Mouse (Mus musculus): Measurements from ENCODE around the gene Myl6b. TPM values are rescaled to one million over a fixed set of nuclear protein-coding genes. Genes with fewer than 3 reads are reported as not detected.
"Not testable (repeated sequence)": the region's sequence is repeated elsewhere in the genome, so short reads cannot be mapped to it uniquely, and the experiment has no call there.

Myl6b gene
- polyA plus RNA-seq, 1 experiment from 2014 or later = 3.2 TPM

DNA sequence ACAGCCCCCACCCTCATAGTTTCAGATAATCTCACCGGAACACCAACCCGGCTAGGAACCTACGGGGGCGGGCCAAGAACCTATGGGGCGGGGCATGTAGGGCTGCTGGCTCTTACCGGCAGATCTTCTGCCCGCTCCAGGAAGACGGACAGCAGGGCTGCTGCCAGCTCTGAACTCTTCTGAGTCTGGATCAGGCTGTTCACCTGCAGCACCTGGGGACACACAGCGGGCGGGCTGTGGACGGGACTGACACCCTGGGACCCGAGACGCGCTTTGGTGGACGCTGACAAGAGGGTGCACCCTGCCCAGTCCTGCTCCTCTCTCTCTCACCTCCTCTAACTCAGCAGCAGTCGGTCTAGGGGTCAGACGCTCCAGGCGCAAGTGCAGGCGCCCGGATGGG is 17.5 kb upstream of the Myl6b start:
- Histone ChIP-seq H3K27me3 (replicated peaks) (peaks cover 16% of the 10 kb centered on the region), H3K27ac (replicated peaks) (no peak overlapping the region), H3K4me2 (peak overlapping the region; percentile 57), H3K36me3 (peaks cover 95% of the 10 kb centered on the region), H3K4me1 (no peaks in the 10 kb centered on the region), H3K4me3 (peak overlapping the region; percentile 8), H3K9ac (peak overlapping the region; percentile 44), H3K9me3 (no peaks in the 10 kb centered on the region)
- 31% methylated on average over 20 of the region's 20 CpGs for WGBS
- ATAC-seq (ENCODE audit: extremely low read depth, insufficient number of reproducible peaks, low FRiP score, low TSS enrichment) = peak; percentile 28; the same call in 1 of the 2 replicates

DNA sequence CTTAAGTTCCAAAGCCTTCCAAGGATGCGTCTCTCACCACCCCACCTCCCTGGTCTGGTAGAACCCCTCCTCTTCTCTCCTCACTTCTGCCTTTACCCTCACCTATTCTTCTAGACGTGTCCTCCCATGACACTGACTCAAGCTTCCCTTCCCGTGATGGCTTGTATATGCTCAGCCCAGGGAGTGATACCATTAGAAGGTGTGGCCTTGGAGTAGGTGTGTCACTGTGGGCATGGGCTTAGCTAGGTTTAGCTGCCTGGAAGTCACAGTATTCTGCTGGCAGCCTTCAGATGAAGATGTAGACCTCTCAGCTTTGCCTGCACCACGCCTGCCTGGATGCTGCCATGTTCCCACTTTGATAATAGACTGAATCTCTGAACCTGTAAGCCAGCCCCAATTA is 16.6 kb upstream of the Myl6b start:
- no peak for ATAC-seq (ENCODE audit: extremely low read depth, insufficient number of reproducible peaks, low FRiP score, low TSS enrichment)
- Histone ChIP-seq H3K36me3 (peaks cover 95% of the 10 kb centered on the region), H3K27me3 (replicated peaks) (peaks cover 16% of the 10 kb centered on the region), H3K9ac (no peak overlapping the region), H3K4me3 (no peak overlapping the region), H3K9me3 (no peaks in the 10 kb centered on the region), H3K27ac (replicated peaks) (no peak overlapping the region), H3K4me2 (no peak overlapping the region), H3K4me1 (no peaks in the 10 kb centered on the region)
- WGBS = 79% methylated on average over 4 of the region's 4 CpGs

DNA sequence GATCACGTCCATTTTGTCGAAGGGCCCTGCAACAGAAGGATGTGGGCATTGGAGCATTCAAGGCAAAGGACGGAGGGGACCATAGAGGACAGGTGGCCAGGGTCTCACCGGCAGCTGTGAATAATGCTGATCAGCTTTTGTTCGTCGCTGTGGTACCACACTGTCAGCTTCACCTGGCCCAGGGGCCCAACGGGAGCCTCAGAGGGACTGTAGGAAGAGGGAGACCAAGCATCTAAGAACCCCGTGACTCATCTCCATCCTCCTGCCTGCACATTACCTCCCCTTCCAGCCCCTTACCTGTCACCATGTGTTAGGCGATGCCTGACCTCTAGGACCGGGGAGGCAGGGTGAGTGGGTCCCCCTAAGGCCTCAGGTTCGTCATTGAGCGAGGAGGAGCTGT is 13.3 kb upstream of the Myl6b start:
- Histone ChIP-seq H3K9ac (no peak overlapping the region), H3K4me3 (no peak overlapping the region), H3K9me3 (no peaks in the 10 kb centered on the region), H3K4me1 (no peaks in the 10 kb centered on the region), H3K27me3 (replicated peaks) (peaks cover 7% of the 10 kb centered on the region; the same call in 1 of the 2 replicates), H3K4me2 (no peak overlapping the region), H3K27ac (replicated peaks) (no peak overlapping the region), H3K36me3 (peaks cover 75% of the 10 kb centered on the region)
- ATAC-seq (ENCODE audit: extremely low read depth, insufficient number of reproducible peaks, low FRiP score, low TSS enrichment) = no peak
- WGBS = 83% methylated on average over 12 of the region's 12 CpGs

DNA sequence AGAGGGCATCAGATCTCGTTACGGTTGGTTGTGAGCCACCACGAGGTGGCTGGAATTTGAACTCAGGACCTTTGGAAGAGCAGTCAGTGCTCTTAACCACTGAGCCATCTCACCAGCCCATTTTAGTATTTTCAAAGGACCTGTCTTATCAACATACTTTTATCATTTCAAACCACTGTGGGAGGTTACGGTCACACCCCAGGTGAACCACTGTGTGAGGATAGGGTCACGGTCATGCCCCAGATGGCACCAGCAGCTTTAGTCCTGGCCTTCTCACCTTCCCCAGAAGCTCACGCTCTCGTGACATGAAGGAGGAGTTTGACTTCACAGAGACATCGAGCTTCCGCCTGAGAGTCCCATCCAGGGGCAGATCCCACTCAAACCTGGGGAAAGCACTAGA is 12.7 kb upstream of the Myl6b start:
- Histone ChIP-seq H3K9ac (no peak overlapping the region), H3K36me3 (peaks cover 69% of the 10 kb centered on the region)
- 84% methylated on average over 9 of the region's 9 CpGs for WGBS

DNA sequence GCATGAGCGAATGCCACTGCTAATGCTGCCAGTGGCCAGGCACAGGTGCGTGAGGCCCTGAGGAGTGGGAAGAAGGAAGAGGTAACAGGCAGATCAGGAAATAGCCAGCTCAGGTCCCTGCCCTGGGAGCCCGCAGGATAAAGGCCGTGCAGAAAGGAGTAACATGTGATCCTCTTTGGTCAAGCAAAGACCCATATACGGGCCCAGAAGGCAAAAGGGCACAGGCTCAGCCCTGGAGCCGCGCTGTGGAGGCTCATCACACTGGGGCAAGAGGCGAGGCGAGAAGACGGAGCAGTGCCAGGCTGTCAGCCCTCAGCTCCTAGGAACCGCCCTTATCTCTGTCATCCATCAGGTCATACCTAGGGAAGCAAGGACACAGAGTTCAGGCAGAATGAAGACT is 11.8 kb upstream of the Myl6b start:
- Histone ChIP-seq H3K4me2 (no peak overlapping the region), H3K9ac (no peak overlapping the region), H3K4me1 (peaks cover under 1% of the 10 kb centered on the region; the same call in 1 of the 2 replicates), H3K36me3 (peaks cover 63% of the 10 kb centered on the region), H3K9me3 (no peaks in the 10 kb centered on the region), H3K4me3 (no peak overlapping the region), H3K27me3 (replicated peaks) (no peaks in the 10 kb centered on the region), H3K27ac (replicated peaks) (no peak overlapping the region)
- 83% methylated on average over 11 of the region's 11 CpGs for WGBS
- ATAC-seq (ENCODE audit: extremely low read depth, insufficient number of reproducible peaks, low FRiP score, low TSS enrichment) = no peak

More for the DNA sequence above, 12.7 kb upstream of the Myl6b start:
- Histone ChIP-seq H3K4me1 (no peaks in the 10 kb centered on the region), H3K9me3 (no peaks in the 10 kb centered on the region), H3K27ac (replicated peaks) (no peak overlapping the region), H3K4me2 (no peak overlapping the region), H3K27me3 (replicated peaks) (peaks cover 3% of the 10 kb centered on the region; the same call in 1 of the 2 replicates), H3K4me3 (no peak overlapping the region)
- ATAC-seq (ENCODE audit: extremely low read depth, insufficient number of reproducible peaks, low FRiP score, low TSS enrichment) = no peak

DNA sequence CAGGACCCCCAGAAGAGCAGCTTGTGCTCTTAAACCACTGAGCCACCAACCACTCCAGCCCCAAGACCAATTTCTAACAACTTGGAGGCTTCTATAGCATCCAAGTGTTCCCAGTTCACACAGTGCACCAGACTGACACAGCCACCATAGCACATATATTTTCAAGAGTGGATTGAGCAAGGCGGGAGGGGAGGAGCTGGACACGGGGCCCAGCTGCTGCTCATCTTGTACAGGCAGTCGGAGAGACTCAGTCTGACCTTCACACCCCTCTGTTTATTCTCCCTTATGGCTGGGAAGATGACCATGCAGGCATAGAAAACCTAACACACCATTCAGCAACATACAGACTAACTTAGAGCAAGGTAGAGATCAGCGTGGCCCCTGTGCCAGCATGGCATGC is 11.3 kb upstream of the Myl6b start:
- Histone ChIP-seq H3K9me3 (no peaks in the 10 kb centered on the region), H3K4me2 (no peak overlapping the region), H3K27me3 (replicated peaks) (no peaks in the 10 kb centered on the region), H3K9ac (no peak overlapping the region), H3K4me3 (no peak overlapping the region), H3K27ac (replicated peaks) (no peak overlapping the region), H3K36me3 (peaks cover 58% of the 10 kb centered on the region), H3K4me1 (peaks cover 5% of the 10 kb centered on the region)
- no peak for ATAC-seq (ENCODE audit: extremely low read depth, insufficient number of reproducible peaks, low FRiP score, low TSS enrichment)
- 65% methylated on average over 4 of the region's 4 CpGs for WGBS

DNA sequence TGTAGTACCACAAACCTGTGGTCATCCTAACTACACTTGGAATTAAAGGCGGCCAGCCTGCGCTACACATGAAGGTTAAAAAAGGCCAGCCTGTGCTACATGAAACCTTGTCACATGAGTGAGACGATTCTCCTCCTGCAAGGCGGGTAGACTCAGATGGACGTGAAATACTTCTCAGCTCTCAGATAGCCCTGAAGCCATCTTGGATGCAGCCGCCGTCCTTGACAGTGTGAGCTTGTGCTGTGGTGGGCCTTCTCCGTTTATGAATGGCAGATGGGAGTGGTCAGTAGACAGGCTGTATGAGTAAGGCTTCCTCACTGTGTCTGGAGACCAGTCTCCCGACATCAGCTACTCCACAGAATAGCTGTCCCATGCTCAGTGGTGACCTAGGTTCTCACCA is 10.7 kb upstream of the Myl6b start:
- Histone ChIP-seq H3K9ac (no peak overlapping the region), H3K4me2 (no peak overlapping the region), H3K4me3 (no peak overlapping the region), H3K4me1 (peaks cover 10% of the 10 kb centered on the region), H3K27ac (replicated peaks) (no peak overlapping the region), H3K27me3 (replicated peaks) (no peaks in the 10 kb centered on the region), H3K36me3 (peaks cover 55% of the 10 kb centered on the region), H3K9me3 (no peaks in the 10 kb centered on the region)
- no peak for ATAC-seq (ENCODE audit: extremely low read depth, insufficient number of reproducible peaks, low FRiP score, low TSS enrichment)
- WGBS = 84% methylated on average over 9 of the region's 9 CpGs

DNA sequence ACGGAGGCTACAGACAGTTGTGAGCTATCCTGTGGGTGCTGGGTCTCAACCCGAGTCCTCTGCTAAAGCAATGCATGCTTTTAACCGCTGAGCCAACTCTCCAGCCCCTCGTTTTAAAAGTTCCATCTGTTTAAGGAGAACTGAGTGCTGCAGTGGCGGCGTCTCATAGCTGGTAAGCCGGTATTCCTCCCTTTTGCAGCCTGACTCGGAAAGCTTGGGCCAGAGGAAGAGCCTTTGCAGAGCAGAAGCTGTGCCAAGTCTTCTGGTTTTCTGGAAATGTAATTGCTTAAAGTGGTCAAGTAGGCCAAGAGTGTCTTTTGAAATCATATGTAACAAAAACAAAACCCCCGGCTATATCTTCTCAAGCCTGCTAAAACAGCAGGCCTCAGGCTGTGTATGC is 9.8 kb upstream of the Myl6b start:
- Histone ChIP-seq H3K9ac (no peak overlapping the region), H3K4me1 (peaks cover 14% of the 10 kb centered on the region), H3K36me3 (peaks cover 46% of the 10 kb centered on the region), H3K9me3 (no peaks in the 10 kb centered on the region), H3K27me3 (replicated peaks) (no peaks in the 10 kb centered on the region), H3K4me2 (no peak overlapping the region), H3K4me3 (no peak overlapping the region), H3K27ac (replicated peaks) (no peak overlapping the region)
- 72% methylated on average over 9 of the region's 9 CpGs for WGBS
- no peak for ATAC-seq (ENCODE audit: extremely low read depth, insufficient number of reproducible peaks, low FRiP score, low TSS enrichment)

DNA sequence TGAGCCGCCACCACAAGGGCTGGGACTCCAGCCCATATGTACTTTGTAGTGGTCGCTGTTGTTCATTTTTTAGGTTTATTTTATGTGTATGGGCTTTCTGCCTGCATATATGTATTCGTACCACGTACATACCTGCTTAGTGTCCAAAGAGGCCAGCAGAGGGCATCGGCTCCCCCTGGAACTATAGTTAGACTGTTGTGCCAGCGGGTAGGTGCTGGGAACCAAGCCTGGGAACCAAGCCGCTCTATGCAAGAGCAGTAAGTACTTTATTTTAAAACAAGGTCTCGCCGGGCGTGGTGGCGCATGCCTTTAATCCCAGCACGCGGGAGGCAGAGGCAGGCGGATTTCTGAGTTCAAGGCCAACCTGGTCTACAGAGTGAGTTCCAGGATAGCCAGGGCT is 7.5 kb upstream of the Myl6b start:
- H3K27me3 ChIP-seq (replicated peaks) = no peaks in the 10 kb centered on the region
- H3K36me3 ChIP-seq = peaks cover 23% of the 10 kb centered on the region
- ATAC-seq (ENCODE audit: extremely low read depth, insufficient number of reproducible peaks, low FRiP score, low TSS enrichment) = no peak
- no peak overlapping the region for H3K27ac ChIP-seq (replicated peaks)
- H3K4me3 ChIP-seq = no peak overlapping the region
- peaks cover 14% of the 10 kb centered on the region for H3K4me1 ChIP-seq
- H3K9ac ChIP-seq = no peak overlapping the region
- H3K9me3 ChIP-seq = no peaks in the 10 kb centered on the region
- WGBS = 93% methylated on average over 14 of the region's 14 CpGs
- H3K4me2 ChIP-seq = no peak overlapping the region

DNA sequence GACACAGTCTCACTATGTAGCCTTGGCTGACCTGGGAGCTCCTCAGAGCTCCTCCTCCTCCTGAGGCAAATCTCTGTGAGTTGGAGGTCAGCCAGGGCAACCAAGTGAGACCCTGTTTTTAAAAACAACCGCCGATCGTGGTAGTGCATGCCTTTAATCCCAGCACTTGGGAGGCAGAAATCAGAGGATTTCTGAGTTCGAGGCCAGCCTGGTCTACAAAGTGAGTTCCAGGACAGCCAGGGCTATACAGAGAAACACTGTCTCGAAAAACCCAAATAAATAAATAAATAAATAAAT is 6.8 kb upstream of the Myl6b start:
- not testable (repeated sequence) for H3K9me3 ChIP-seq; H3K4me2 ChIP-seq; ATAC-seq (ENCODE audit: extremely low read depth, insufficient number of reproducible peaks, low FRiP score, low TSS enrichment); H3K9ac ChIP-seq; H3K27me3 ChIP-seq (replicated peaks); H3K27ac ChIP-seq (replicated peaks); H3K4me3 ChIP-seq
- Histone ChIP-seq H3K36me3 (peaks cover 16% of the 10 kb centered on the region), H3K4me1 (peaks cover 14% of the 10 kb centered on the region)
- WGBS = 74% methylated on average over 5 of the region's 5 CpGs

DNA sequence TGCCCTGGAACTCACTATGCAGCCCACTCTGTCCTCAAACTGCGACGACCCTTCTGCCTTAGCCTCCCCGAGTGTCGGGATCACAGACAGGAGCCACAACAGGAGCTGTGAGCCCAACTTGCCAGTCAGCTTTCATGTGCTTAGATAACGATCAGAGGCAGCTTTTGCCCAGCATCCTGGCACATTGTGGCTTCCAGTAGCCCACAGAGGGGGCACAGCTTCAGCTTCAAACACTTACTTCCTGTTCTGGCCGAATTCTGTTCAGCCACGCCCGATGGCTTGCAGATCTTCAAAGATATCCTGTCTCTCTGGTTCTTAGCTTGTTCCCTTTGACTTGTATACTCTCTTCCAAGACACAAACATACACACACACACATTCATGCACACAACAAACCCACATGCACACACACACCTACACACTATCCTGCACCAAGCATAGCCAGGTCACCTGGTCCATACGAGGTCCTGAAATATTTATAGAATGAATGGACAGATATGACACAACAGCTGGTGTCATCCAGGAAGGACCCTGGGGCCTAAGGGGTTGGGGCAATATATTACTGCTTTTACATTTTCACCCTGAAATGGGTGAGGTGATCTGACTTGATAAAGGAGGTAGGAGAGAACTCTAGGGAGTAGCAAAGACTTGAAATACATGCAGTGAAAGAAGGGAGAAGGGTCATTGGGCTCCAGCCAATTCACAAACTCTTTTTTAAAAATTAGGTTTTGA is 6.3 kb upstream of the Myl6b start:
- Histone ChIP-seq H3K4me2 (no peak overlapping the region), H3K36me3 (peaks cover 11% of the 10 kb centered on the region), H3K9me3 (no peaks in the 10 kb centered on the region), H3K27me3 (replicated peaks) (no peaks in the 10 kb centered on the region), H3K4me3 (no peak overlapping the region), H3K9ac (no peak overlapping the region), H3K27ac (replicated peaks) (no peak overlapping the region), H3K4me1 (peaks cover 17% of the 10 kb centered on the region)
- no peak for ATAC-seq (ENCODE audit: extremely low read depth, insufficient number of reproducible peaks, low FRiP score, low TSS enrichment)
- WGBS = 61% methylated on average over 9 of the region's 9 CpGs

DNA sequence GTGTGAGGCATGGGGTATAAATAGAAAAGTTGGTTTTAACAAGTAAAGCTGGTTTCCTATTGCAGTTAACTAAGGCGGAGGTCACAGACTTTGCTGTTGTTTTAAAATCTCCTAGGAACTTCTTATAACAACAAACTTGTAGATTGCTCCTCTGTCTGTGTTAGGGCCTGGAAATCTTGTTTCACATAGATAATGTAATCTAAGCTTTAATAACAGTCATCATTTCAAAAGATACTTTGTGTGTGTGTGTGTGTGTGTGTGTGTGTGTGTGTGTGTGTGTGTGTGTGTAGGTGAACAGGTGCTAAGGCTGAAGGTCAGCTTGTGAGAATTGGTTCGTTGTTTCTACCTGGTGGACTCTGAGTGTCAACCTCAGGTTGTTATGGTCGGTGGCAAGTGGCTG is 5.5 kb upstream of the Myl6b start:
- H3K27me3 ChIP-seq (replicated peaks) = no peaks in the 10 kb centered on the region
- H3K36me3 ChIP-seq = peaks cover 3% of the 10 kb centered on the region
- peaks cover 21% of the 10 kb centered on the region for H3K4me1 ChIP-seq
- no peak overlapping the region for H3K27ac ChIP-seq (replicated peaks)
- no peaks in the 10 kb centered on the region for H3K9me3 ChIP-seq
- no peak overlapping the region for H3K4me3 ChIP-seq
- ATAC-seq (ENCODE audit: extremely low read depth, insufficient number of reproducible peaks, low FRiP score, low TSS enrichment) = no peak
- H3K4me2 ChIP-seq = no peak overlapping the region
- 79% methylated on average over 3 of the region's 3 CpGs for WGBS
- H3K9ac ChIP-seq = no peak overlapping the region
